Mouse (Mus musculus): ENCODE results near the gene Blnk. TPM values are rescaled to one million over a fixed set of nuclear protein-coding genes. Genes with fewer than 3 reads are reported as not detected.

Gene Blnk
- 0.54 and 0.79 TPM in 2 replicates for polyA plus RNA-seq (2015; fragmentation: Nextera tagmentation; extraction: Ambion mirVana)

DNA sequence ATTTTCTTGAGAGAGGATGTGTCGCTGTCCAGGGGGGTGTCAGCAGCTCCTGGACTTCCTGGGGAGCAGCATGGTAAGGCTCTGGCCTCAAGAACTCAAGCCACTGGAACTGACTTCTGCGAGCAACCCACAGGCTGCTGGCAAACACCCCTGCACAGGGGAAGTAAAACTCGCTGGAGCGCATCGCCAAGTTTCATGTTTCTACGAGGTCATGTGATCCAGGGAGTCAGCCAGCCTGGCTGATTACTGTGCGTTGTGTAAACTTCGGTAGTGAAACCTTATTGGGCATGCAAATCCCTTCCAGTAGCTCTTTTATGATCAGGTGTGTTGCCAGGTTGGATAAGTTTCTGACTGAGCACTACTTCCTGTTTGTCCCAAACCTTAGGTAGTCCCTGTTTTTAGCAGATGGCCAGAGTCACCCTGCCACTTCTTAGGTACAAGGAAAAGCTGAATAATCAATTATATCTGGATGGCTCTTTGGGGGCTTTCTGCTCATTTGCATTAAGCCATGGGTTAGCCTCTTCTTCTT lies at the start of gene Blnk:
Gene Blnk, minus strand, starts transcription at position 479 of the 529 bp plus-strand sequence.
- Histone ChIP-seq H3K4me3 (no peak within 1 kb of the TSS), H3K9ac (no peak within 1 kb of the TSS), H3K9me3 (no peaks in the 10 kb centered on the region), H3K27ac (no peak within 1 kb of the TSS), H3K36me3 (no peaks in the 10 kb centered on the region), H3K4me1 (0 out of 2 replicates have a peak, but pooled peaks cover 4% of the 10 kb centered on the region), H3K27me3 (no peaks in the 10 kb centered on the region), H3K4me2 (no peak within 1 kb of the TSS)
- peak; percentile 57; the same call in 1 of the 2 replicates for ATAC-seq (ENCODE audit: borderline replicate concordance, extremely low read depth, low FRiP score, low TSS enrichment)
- 30% methylated on average over 8 of the region's 8 CpGs for WGBS

DNA sequence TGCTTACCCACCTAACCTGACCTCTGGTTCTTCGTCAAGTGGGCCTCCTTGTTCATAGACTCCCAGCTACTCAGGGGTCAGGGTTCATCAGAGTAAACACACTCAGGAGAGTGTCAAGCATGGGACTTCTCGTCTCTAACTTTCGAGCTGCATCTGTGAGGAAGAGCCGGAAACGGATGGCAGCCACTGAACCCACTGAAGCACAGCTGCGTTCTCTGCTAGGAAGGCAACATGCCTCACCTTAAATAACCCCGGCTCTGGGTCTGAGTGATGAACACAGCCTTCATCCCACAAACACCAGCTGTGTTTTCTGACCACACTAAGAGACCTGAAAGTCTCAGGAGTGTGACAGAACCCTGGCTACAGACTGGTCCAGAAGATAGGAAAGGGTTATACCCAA lies 44.8 kb upstream of the Blnk start:
- H3K4me3 ChIP-seq, result no peak overlapping the region
- no peak for ATAC-seq (ENCODE audit: borderline replicate concordance, extremely low read depth, low FRiP score, low TSS enrichment)
- H3K27me3 ChIP-seq, result no peaks in the 10 kb centered on the region
- no peak overlapping the region for H3K9ac ChIP-seq
- no peaks in the 10 kb centered on the region for H3K9me3 ChIP-seq
- H3K4me2 ChIP-seq, result no peak overlapping the region
- no peak overlapping the region for H3K27ac ChIP-seq
- no peaks in the 10 kb centered on the region for H3K4me1 ChIP-seq
- WGBS, result 64% methylated on average over 7 of the region's 7 CpGs
- no peaks in the 10 kb centered on the region for H3K36me3 ChIP-seq

GRCm38 (mm10) chr19:41035809-41036551 lies 41.6 kb upstream of the Blnk start:
- Histone ChIP-seq H3K27ac (no peak overlapping the region), H3K9ac (no peak overlapping the region), H3K4me3 (no peak overlapping the region), H3K4me1 (no peaks in the 10 kb centered on the region), H3K27me3 (no peaks in the 10 kb centered on the region), H3K9me3 (no peaks in the 10 kb centered on the region), H3K36me3 (no peaks in the 10 kb centered on the region), H3K4me2 (no peak overlapping the region)
- 43% methylated on average over 4 of the region's 4 CpGs for WGBS
- no peak for ATAC-seq (ENCODE audit: borderline replicate concordance, extremely low read depth, low FRiP score, low TSS enrichment)

DNA sequence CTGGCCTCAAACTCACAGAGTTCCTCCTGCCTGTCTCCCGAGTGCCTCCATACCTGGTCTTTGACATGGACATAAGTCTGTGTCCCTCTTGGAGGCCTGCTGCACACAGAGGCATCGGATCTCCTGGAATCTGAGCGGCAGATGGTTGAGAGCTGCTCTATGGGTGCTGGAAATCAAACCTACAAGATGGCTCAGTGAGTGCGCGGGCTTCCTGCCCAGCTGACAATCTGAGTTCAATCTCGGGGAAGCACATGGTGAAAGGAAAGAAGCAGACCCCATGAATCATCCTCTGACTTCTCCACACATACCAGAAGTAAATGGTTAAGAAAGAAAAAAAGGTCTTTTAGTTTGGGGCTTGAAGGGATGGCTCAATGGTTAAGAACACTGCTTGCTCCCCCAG lies 37.5 kb upstream of the Blnk start:
- no peaks in the 10 kb centered on the region for H3K36me3 ChIP-seq
- no peak overlapping the region for H3K4me3 ChIP-seq
- WGBS, result 69% methylated on average over 6 of the region's 6 CpGs
- no peak overlapping the region for H3K9ac ChIP-seq
- no peaks in the 10 kb centered on the region for H3K9me3 ChIP-seq
- H3K27me3 ChIP-seq, result no peaks in the 10 kb centered on the region
- no peak overlapping the region for H3K4me2 ChIP-seq
- ATAC-seq (ENCODE audit: borderline replicate concordance, extremely low read depth, low FRiP score, low TSS enrichment), result no peak
- no peak overlapping the region for H3K27ac ChIP-seq
- no peaks in the 10 kb centered on the region for H3K4me1 ChIP-seq

GRCm38 (mm10) chr19:41031009-41031408 lies 36.7 kb upstream of the Blnk start:
- 0 out of 2 replicates have a peak, but pooled peaks have one; percentile 31 for ATAC-seq (ENCODE audit: borderline replicate concordance, extremely low read depth, low FRiP score, low TSS enrichment)
- WGBS, result 43% methylated on average over 11 of the region's 11 CpGs

GRCm38 (mm10) chr19:41030161-41030560 lies 35.8 kb upstream of the Blnk start:
- H3K36me3 ChIP-seq, result no peaks in the 10 kb centered on the region
- ATAC-seq (ENCODE audit: borderline replicate concordance, extremely low read depth, low FRiP score, low TSS enrichment), result no peak
- WGBS, result 50% methylated on average over 6 of the region's 6 CpGs
- no peaks in the 10 kb centered on the region for H3K27me3 ChIP-seq
- H3K9me3 ChIP-seq, result no peaks in the 10 kb centered on the region
- no peak overlapping the region for H3K4me2 ChIP-seq
- H3K9ac ChIP-seq, result no peak overlapping the region
- no peak overlapping the region for H3K4me3 ChIP-seq
- no peaks in the 10 kb centered on the region for H3K4me1 ChIP-seq
- no peak overlapping the region for H3K27ac ChIP-seq

More at GRCm38 (mm10) chr19:41031009-41031408, 36.7 kb upstream of the Blnk start:
- Histone ChIP-seq H3K27ac (no peak overlapping the region; the same call in 1 of the 2 replicates), H3K4me2 (no peak overlapping the region), H3K36me3 (no peaks in the 10 kb centered on the region), H3K4me3 (no peak overlapping the region), H3K4me1 (no peaks in the 10 kb centered on the region), H3K27me3 (no peaks in the 10 kb centered on the region), H3K9ac (no peak overlapping the region), H3K9me3 (no peaks in the 10 kb centered on the region)

DNA sequence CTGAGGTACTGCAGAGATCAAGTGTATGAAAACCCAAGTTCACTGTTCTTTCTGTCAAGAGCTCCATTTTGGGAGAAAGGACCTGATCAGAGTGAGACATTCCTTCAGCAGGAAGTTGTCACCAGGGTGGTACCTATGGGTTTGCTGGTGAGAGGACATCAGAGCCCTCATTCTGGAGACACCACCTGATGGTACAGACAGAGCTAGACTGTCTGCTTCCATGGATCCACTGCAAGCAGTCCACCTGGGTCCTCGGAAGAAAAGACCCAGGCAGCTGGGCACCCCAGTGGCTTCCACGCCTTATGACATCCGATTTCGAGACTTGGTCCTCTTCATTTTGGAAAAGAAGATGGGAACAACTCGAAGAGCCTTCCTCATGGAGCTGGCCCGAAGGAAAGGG lies 34.9 kb upstream of the Blnk start, which contains the start of gene Dntt:
Gene Dntt, plus strand, starts transcription at position 57 of the 400 bp plus-strand sequence.
- Histone ChIP-seq H3K4me1 (no peaks in the 10 kb centered on the region), H3K27me3 (no peaks in the 10 kb centered on the region), H3K4me2 (no peak within 1 kb of the TSS), H3K9ac (no peak within 1 kb of the TSS), H3K4me3 (no peak within 1 kb of the TSS), H3K9me3 (no peaks in the 10 kb centered on the region), H3K36me3 (no peaks in the 10 kb centered on the region), H3K27ac (no peak within 1 kb of the TSS)
- ATAC-seq (ENCODE audit: borderline replicate concordance, extremely low read depth, low FRiP score, low TSS enrichment), result no peak
- 82% methylated on average over 6 of the region's 6 CpGs for WGBS

GRCm38 (mm10) chr19:41027601-41028000 lies 33.3 kb upstream of the Blnk start:
- Histone ChIP-seq H3K9me3 (no peaks in the 10 kb centered on the region), H3K36me3 (no peaks in the 10 kb centered on the region), H3K4me1 (no peaks in the 10 kb centered on the region), H3K27me3 (no peaks in the 10 kb centered on the region), H3K4me2 (no peak overlapping the region), H3K27ac (no peak overlapping the region), H3K4me3 (no peak overlapping the region), H3K9ac (no peak overlapping the region)
- no peak for ATAC-seq (ENCODE audit: borderline replicate concordance, extremely low read depth, low FRiP score, low TSS enrichment)
- 88% methylated on average over 9 of the region's 9 CpGs for WGBS

DNA sequence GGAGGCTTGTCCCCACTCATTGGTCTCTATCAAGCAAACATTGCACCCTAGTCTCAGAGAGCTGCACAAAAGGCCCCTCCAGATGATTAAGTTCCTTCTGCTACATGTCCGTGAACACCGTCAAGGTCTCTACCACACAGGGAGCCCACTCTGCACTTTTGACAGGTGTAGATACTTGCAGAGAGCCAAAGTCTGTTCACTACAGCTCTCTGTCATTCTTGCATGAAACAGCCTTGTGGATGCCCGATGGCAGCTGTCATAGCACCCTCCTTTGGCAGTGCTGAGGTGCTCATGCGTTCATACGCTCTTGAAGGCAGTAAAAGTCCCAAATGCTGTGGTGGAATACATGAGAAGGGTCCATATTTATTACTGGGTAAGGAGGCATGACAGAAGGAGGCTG lies 32.7 kb upstream of the Blnk start:
- 88% methylated on average over 5 of the region's 5 CpGs for WGBS
- no peaks in the 10 kb centered on the region for H3K36me3 ChIP-seq
- no peak for ATAC-seq (ENCODE audit: borderline replicate concordance, extremely low read depth, low FRiP score, low TSS enrichment)
- no peak overlapping the region for H3K9ac ChIP-seq
- no peaks in the 10 kb centered on the region for H3K27me3 ChIP-seq
- no peak overlapping the region for H3K4me2 ChIP-seq
- no peaks in the 10 kb centered on the region for H3K9me3 ChIP-seq
- H3K4me1 ChIP-seq, result no peaks in the 10 kb centered on the region
- no peak overlapping the region for H3K4me3 ChIP-seq
- no peak overlapping the region for H3K27ac ChIP-seq

DNA sequence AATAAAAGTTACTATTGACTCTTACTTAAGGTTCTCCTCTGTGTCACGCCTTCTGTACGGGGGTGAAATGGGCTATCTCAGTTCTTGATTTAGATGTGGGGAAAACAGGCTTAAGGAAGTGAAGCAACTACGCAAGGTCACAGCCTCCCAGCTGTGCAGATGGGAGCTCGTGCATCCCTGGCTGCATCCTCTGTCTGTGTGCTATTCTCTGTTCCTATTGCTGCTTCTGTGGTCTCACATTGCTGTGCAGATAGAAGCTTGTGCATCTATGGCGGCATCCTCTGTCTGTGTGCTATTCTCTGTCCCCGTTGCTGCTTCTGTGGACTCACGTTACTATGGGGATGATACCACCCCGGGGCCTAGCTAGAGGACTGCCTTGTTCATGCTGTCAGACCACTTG lies 32.2 kb upstream of the Blnk start:
- no peaks in the 10 kb centered on the region for H3K9me3 ChIP-seq
- WGBS, result 85% methylated on average over 8 of the region's 8 CpGs
- no peaks in the 10 kb centered on the region for H3K27me3 ChIP-seq
- H3K4me2 ChIP-seq, result no peak overlapping the region
- no peak for ATAC-seq (ENCODE audit: borderline replicate concordance, extremely low read depth, low FRiP score, low TSS enrichment)
- no peak overlapping the region for H3K9ac ChIP-seq
- no peak overlapping the region for H3K27ac ChIP-seq
- no peaks in the 10 kb centered on the region for H3K4me1 ChIP-seq
- H3K36me3 ChIP-seq, result no peaks in the 10 kb centered on the region
- H3K4me3 ChIP-seq, result no peak overlapping the region

DNA sequence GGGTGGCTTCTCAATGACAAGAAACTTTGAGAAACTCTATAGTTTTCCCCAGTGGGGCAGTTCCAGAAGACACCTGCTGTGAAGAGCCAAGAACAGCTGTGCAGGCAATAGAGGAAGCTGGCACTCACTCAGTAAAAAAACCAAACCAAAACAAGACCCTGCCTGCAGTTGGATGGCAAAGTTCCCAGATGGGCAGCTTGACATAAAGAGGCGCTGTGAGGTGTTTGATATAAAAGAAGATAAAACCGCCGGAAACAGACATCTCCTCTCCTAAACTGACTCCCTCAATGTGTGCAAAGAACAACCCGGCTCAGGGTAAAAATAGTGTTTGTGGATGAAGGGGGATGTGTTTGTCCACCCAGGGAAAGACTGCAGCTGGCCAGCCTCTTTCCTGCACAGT lies 27.9 kb upstream of the Blnk start:
- no peaks in the 10 kb centered on the region for H3K4me1 ChIP-seq
- no peaks in the 10 kb centered on the region for H3K9me3 ChIP-seq
- H3K4me3 ChIP-seq, result no peak overlapping the region
- H3K27ac ChIP-seq, result no peak overlapping the region
- peaks cover 6% of the 10 kb centered on the region; the same call in 1 of the 2 replicates for H3K27me3 ChIP-seq
- no peak for ATAC-seq (ENCODE audit: borderline replicate concordance, extremely low read depth, low FRiP score, low TSS enrichment)
- H3K9ac ChIP-seq, result no peak overlapping the region
- H3K4me2 ChIP-seq, result no peak overlapping the region
- 60% methylated on average over 4 of the region's 4 CpGs for WGBS
- no peaks in the 10 kb centered on the region for H3K36me3 ChIP-seq

DNA sequence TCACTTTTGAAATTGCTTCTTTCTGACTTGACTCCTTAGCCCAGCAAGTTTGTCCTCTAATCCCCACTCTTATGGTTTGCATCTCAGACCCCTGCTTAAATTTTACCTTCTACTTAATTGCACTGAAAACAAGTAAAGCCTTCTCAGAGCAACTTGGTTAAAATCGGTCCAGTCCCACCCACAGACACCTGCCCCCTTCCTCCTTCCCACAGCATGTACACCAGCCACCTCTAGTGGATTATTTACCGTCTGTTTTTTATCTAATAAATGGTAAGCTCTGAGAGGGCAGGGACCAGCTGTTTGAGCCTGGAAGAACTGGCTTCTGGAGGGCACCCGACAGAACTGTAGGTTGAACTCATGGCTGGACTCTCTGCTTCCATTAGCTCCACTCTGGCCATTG lies 26.2 kb upstream of the Blnk start:
- 47% methylated on average over 3 of the region's 3 CpGs for WGBS
- peaks cover 6% of the 10 kb centered on the region; the same call in 1 of the 2 replicates for H3K27me3 ChIP-seq
- ATAC-seq (ENCODE audit: borderline replicate concordance, extremely low read depth, low FRiP score, low TSS enrichment), result no peak

More for the DNA sequence above, 26.2 kb upstream of the Blnk start:
- Histone ChIP-seq H3K27ac (no peak overlapping the region), H3K4me2 (no peak overlapping the region), H3K4me1 (peaks cover 3% of the 10 kb centered on the region; the same call in 1 of the 2 replicates), H3K4me3 (no peak overlapping the region), H3K9ac (no peak overlapping the region), H3K36me3 (no peaks in the 10 kb centered on the region), H3K9me3 (no peaks in the 10 kb centered on the region)
